Mouse (Mus musculus): ENCODE data around the gene Oxt.

The Oxt gene

GRCm38 (mm10) chr2:130577632-130578031 lies 1.7 kb downstream of the Oxt start:
- ATAC-seq (ENCODE audit: insufficient number of reproducible peaks, low FRiP score, low TSS enrichment), result no peak

DNA sequence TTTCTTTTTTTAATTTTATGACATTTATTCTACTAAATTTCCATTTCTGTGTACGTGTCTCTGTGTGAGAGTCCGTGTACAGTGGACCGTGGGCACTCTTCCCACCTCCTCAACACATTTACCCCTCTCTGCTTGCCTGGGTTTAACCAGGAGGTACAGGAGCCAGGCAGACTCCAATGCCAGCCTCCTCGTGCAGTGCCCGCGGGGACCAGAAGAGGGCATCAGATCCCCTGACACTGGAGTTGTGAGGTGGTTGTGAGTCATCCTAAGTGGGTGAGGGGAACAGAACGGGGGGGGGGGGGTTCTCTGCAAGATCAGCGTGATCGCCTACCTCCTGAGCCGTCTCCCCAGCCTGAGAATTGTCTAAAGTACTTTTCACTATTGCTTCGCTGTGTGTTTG lies 2.2 kb downstream of the Oxt start:
- no peak for ATAC-seq (ENCODE audit: insufficient number of reproducible peaks, low FRiP score, low TSS enrichment)

DNA sequence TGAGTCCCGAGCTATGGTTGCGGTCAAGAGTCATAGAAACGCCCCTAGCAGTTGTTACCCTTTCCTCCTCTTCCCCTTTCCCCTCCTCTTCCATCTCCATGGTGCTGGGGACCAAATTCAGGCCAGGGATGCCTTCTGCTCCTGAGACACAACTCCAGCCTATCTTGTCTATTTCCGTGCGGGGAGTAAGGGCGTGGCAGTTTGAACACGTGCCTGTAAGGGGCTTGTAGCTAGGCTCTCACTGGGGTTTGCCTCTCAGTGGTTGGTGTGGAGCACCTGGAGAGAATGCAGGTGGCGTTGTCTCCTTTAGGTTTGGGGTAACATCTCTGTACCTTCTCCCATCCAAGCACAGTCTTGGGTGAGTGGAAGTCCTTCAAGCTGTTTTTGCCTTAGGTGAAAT lies 3.8 kb downstream of the Oxt start:
- no peak for ATAC-seq (ENCODE audit: insufficient number of reproducible peaks, low FRiP score, low TSS enrichment)

GRCm38 (mm10) chr2:130581201-130581600 lies 5.2 kb downstream of the Oxt start:
- ATAC-seq (ENCODE audit: insufficient number of reproducible peaks, low FRiP score, low TSS enrichment), result no peak

GRCm38 (mm10) chr2:130582552-130582951 lies 6.6 kb downstream of the Oxt start, which contains the start of gene Avp:
Gene Avp, minus strand, starts transcription at chr2:130582554.
- ATAC-seq (ENCODE audit: insufficient number of reproducible peaks, low FRiP score, low TSS enrichment), result no peak

DNA sequence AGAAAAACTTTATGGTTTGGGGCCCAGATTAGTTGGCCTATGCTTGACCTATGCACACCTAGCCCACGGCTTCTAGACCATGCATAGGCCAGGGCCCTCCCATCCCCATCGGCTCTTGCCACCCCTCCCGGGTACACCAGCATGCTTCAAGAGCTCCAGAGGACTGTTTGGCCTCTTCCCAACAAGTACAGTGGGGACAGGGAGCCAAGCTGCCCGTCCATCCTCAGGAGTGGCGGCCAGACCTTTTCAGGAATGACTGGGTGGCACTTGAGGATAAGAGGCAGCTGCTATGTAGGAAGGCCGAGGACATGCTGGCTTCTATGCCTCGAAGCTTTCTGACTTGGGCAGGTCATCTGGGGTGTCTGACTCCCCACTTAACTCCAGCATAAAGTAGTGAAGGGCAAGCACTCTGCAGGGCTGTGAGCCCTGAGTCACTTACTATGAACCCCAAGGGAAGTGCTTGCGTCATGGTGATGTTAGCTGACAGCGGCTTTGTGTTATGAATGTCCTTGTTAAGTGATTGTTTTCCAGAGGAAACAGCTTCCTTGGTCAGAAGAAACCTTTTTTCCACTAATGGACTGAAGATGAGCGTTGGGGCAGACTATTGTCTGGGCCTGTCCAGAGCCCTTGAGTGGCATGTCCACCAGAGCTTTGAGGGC lies 8.1 kb downstream of the Oxt start:
- no peak for ATAC-seq (ENCODE audit: insufficient number of reproducible peaks, low FRiP score, low TSS enrichment)

GRCm38 (mm10) chr2:130586016-130586415 lies 10.0 kb downstream of the Oxt start:
- no peak for ATAC-seq (ENCODE audit: insufficient number of reproducible peaks, low FRiP score, low TSS enrichment)

DNA sequence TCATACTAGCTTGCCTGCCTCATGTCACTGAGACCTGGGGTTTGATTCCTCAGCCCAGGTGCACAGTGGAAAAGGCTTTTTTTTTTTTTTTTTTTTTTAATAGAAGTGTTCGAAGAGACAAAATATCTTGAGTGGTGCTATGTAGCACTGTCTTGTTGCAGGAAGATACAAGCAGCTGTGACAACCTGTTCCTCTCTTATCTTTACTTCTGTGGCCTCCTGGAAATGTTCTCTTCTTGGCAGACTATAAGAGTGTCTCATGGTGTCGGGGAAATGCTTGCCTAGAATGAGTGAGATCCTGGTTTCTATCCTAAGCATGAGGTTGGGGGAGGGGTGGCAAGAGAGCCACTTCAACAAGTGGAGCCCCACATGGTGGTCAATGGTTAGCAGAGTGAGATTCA lies 12.4 kb downstream of the Oxt start:
- ATAC-seq (ENCODE audit: insufficient number of reproducible peaks, low FRiP score, low TSS enrichment), result no peak

DNA sequence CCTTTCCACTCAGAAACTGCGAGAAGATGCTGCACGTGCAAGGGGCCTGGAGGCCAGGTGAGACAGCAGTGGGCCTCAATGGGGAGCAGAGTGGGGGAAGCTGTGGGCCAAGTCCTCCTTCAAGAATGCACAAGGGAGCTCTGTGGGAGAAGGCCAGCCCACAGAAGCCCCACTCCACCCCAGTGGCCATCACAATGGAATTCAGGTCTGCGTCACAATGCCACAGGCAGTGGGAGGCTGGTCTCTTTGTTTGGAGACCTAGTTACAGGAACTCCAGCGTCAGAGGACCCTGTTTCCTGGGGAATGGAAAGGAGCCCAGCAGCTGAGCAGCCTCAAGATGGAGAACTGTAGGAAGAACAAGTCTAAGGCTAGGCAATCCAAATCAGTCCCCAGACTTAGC lies 13.2 kb downstream of the Oxt start:
- no peak for ATAC-seq (ENCODE audit: insufficient number of reproducible peaks, low FRiP score, low TSS enrichment)

DNA sequence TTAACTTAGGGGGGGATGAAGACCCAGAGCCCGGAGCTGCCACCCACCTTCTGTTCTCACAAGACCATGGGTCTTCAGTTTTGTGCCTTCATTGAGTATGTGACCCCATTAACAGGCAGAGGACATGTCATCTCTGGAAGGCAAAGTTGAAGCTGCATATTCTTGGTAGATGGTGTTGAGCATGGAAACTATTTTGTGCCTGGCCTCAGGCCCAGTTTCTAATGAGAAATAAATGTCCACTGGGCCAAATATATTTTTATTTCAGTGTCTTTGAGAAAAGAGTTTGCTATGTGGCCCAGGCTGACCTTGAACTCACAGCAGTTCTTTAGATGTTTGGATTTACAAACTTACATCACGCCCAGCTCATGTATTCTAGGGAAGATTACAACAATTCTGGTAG lies 13.8 kb downstream of the Oxt start:
- no peak for ATAC-seq (ENCODE audit: insufficient number of reproducible peaks, low FRiP score, low TSS enrichment)

GRCm38 (mm10) chr2:130591016-130591415 lies 15.0 kb downstream of the Oxt start:
- ATAC-seq (ENCODE audit: insufficient number of reproducible peaks, low FRiP score, low TSS enrichment), result no peak

GRCm38 (mm10) chr2:130595596-130595995 lies 19.6 kb downstream of the Oxt start:
- ATAC-seq (ENCODE audit: insufficient number of reproducible peaks, low FRiP score, low TSS enrichment), result no peak

- no peak for ATAC-seq (ENCODE audit: insufficient number of reproducible peaks, low FRiP score, low TSS enrichment)
Measured at GRCm38 (mm10) chr2:130597601-130598010, 21.6 kb downstream of the Oxt start.

- ATAC-seq (ENCODE audit: insufficient number of reproducible peaks, low FRiP score, low TSS enrichment), result no peak
Measured at GRCm38 (mm10) chr2:130598399-130598798, 22.4 kb downstream of the Oxt start.

DNA sequence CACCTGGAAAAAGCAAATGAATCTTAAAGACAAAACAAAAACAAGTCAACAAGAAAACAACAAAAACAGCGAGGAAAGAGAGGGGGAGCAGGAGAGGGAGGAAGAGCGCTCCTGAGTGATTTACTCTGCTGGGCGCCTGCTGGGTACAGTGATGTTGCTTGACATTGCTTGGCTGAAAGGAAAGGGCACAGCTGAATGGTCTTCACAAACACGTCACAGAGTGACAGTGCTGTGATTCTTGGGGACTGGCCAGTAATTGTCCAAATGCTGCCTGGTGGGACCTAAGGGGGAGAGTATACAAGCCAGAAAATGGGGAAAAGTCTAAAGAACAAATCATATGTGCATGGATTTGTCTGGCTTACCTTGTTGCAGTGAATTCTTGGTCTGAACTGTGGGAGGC lies 26.2 kb downstream of the Oxt start:
- ATAC-seq (ENCODE audit: insufficient number of reproducible peaks, low FRiP score, low TSS enrichment), result no peak

- no peak for ATAC-seq (ENCODE audit: insufficient number of reproducible peaks, low FRiP score, low TSS enrichment)
Measured at GRCm38 (mm10) chr2:130613091-130613490, 37.1 kb downstream of the Oxt start.

GRCm38 (mm10) chr2:130618972-130619371 lies 43.0 kb downstream of the Oxt start:
- no peak for ATAC-seq (ENCODE audit: insufficient number of reproducible peaks, low FRiP score, low TSS enrichment)

Data from cerebellum, adult (tissue).